Mouse (Mus musculus) adipocyte (in vitro differentiated cells): ENCODE measurements around the gene Six4.
A peak's percentile ranks its signal among the peaks of the same experiment; 100 is the strongest.
"Not testable (repeated sequence)": the region's sequence is repeated elsewhere in the genome, so short reads cannot be mapped to it uniquely, and the experiment has no call there.

Experiments
- DNase-seq: peaks from one replicate; pipeline ENCODE4 v3.0.0-alpha.2; 2016; ENCODE audit warnings: low spot score

Gene Six4

GRCm38 (mm10) chr12:73088500-73088899 is 24.8 kb downstream of the Six4 start:
- DNase-seq: no peak

GRCm38 (mm10) chr12:73087086-73087485 is 26.2 kb downstream of the Six4 start:
- no peak for DNase-seq

- no peak for DNase-seq
Observed at GRCm38 (mm10) chr12:73085739-73086630, 27.3 kb downstream of the Six4 start.

GRCm38 (mm10) chr12:73083773-73084172 is 29.5 kb downstream of the Six4 start:
- no peak for DNase-seq

- DNase-seq: not testable (repeated sequence)
Observed at GRCm38 (mm10) chr12:73081828-73082227, 31.4 kb downstream of the Six4 start.

GRCm38 (mm10) chr12:73060805-73061410 is 52.3 kb downstream of the Six4 start:
- no peak for DNase-seq

GRCm38 (mm10) chr12:73057492-73057891 is 55.8 kb downstream of the Six4 start:
- no peak for DNase-seq

GRCm38 (mm10) chr12:73055451-73055850 is 57.8 kb downstream of the Six4 start:
- DNase-seq: peak; percentile 39

- no peak for DNase-seq
Observed at GRCm38 (mm10) chr12:73054576-73055185, 58.6 kb downstream of the Six4 start.

GRCm38 (mm10) chr12:73053668-73054241 is 59.5 kb downstream of the Six4 start, which contains the start of gene Six1:
Six1 (minus strand) TSS chr12:73053887.
- DNase-seq: peak; percentile 86

- DNase-seq: no peak
Observed at GRCm38 (mm10) chr12:73052651-73053591, 60.3 kb downstream of the Six4 start.

- no peak for DNase-seq
Observed at GRCm38 (mm10) chr12:73052036-73052650, 61.1 kb downstream of the Six4 start.

- DNase-seq: no peak
Observed at GRCm38 (mm10) chr12:73050811-73051580, 62.3 kb downstream of the Six4 start.

- no peak for DNase-seq
Observed at GRCm38 (mm10) chr12:73050305-73050704, 63.0 kb downstream of the Six4 start.
